Mouse (Mus musculus): ENCODE results near the gene Gli3. TPM values are rescaled to one million over a fixed set of nuclear protein-coding genes. Genes with fewer than 3 reads are reported as not detected.

The Gli3 gene
- total RNA-seq, 2 experiments from 2014 or later: 18.9 to 19.5 TPM

GRCm38 (mm10) chr13:15487334-15487733, 24.3 kb downstream of the Gli3 start:
- DNase-seq (ENCODE audit: low spot score in 2 of 2): no peak

- no peak for DNase-seq (ENCODE audit: low spot score in 2 of 2)
Measured at GRCm38 (mm10) chr13:15488065-15488464, 25.0 kb downstream of the Gli3 start.

GRCm38 (mm10) chr13:15495820-15496219, 32.8 kb downstream of the Gli3 start:
- no peak for DNase-seq (ENCODE audit: low spot score in 2 of 2)

GRCm38 (mm10) chr13:15498338-15498737, 35.3 kb downstream of the Gli3 start:
- no peak for DNase-seq (ENCODE audit: low spot score in 2 of 2)

- no peak for DNase-seq (ENCODE audit: low spot score in 2 of 2)
Measured at GRCm38 (mm10) chr13:15510925-15511324, 47.9 kb downstream of the Gli3 start.

GRCm38 (mm10) chr13:15513114-15513513, 50.1 kb downstream of the Gli3 start:
- no peak for DNase-seq (ENCODE audit: low spot score in 2 of 2)

GRCm38 (mm10) chr13:15514082-15514481, 51.0 kb downstream of the Gli3 start:
- no peak for DNase-seq (ENCODE audit: low spot score in 2 of 2)

GRCm38 (mm10) chr13:15517048-15517760, 54.2 kb downstream of the Gli3 start:
- no peak for DNase-seq (ENCODE audit: low spot score in 2 of 2)

- no peak for DNase-seq (ENCODE audit: low spot score in 2 of 2)
Measured at GRCm38 (mm10) chr13:15520353-15520752, 57.3 kb downstream of the Gli3 start.

- no peak for DNase-seq (ENCODE audit: low spot score in 2 of 2)
Measured at GRCm38 (mm10) chr13:15522153-15522552, 59.1 kb downstream of the Gli3 start.

GRCm38 (mm10) chr13:15524208-15524607, 61.2 kb downstream of the Gli3 start:
- DNase-seq (ENCODE audit: low spot score in 2 of 2): no peak

GRCm38 (mm10) chr13:15526691-15527090, 63.7 kb downstream of the Gli3 start:
- no peak for DNase-seq (ENCODE audit: low spot score in 2 of 2)

- no peak for DNase-seq (ENCODE audit: low spot score in 2 of 2)
Measured at GRCm38 (mm10) chr13:15531568-15531967, 68.5 kb downstream of the Gli3 start.

- DNase-seq (ENCODE audit: low spot score in 2 of 2): no peak
Measured at GRCm38 (mm10) chr13:15537206-15537605, 74.2 kb downstream of the Gli3 start.

- no peak for DNase-seq (ENCODE audit: low spot score in 2 of 2)
Measured at GRCm38 (mm10) chr13:15537611-15538010, 74.6 kb downstream of the Gli3 start.

- DNase-seq (ENCODE audit: low spot score in 2 of 2): no peak
Measured at GRCm38 (mm10) chr13:15538389-15538788, 75.4 kb downstream of the Gli3 start.

- DNase-seq (ENCODE audit: low spot score in 2 of 2): no peak
Measured at GRCm38 (mm10) chr13:15542053-15542452, 79.0 kb downstream of the Gli3 start.

GRCm38 (mm10) chr13:15543169-15543887, 80.3 kb downstream of the Gli3 start:
- DNase-seq (ENCODE audit: low spot score in 2 of 2): no peak

- no peak for DNase-seq (ENCODE audit: low spot score in 2 of 2)
Measured at GRCm38 (mm10) chr13:15543888-15544640, 81.0 kb downstream of the Gli3 start.

- no peak for DNase-seq (ENCODE audit: low spot score in 2 of 2)
Measured at GRCm38 (mm10) chr13:15545346-15545896, 82.4 kb downstream of the Gli3 start.

- no peak for DNase-seq (ENCODE audit: low spot score in 2 of 2)
Measured at GRCm38 (mm10) chr13:15546258-15546657, 83.2 kb downstream of the Gli3 start.

- DNase-seq (ENCODE audit: low spot score in 2 of 2): no peak
Measured at GRCm38 (mm10) chr13:15549466-15549865, 86.4 kb downstream of the Gli3 start.
